Comparison of ENCODE assay signal across 18 mouse cellular contexts in the genomic region with DNA sequence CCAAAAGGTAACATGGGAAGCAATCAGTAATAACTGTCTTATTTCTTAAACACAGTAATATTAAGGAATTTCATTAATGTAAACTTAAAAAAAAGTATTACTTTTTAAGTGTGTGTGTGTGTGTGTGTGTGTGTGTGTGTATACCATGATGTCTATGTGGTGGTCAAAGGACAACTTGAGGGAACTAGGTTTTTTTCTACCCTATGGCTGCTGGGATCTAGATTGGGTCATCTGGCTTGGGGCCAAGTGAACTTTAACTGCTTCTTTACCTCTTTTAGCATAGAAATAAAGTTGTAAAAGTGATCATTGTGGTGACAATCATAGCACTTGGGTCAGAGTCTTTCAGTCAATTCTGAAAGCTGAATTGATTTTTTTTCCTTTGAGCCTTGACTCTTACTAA.
"Had no signal": no experiment of that assay in that cellular context is flagged by ENCODE, and none has a peak within 500 bp of the region (broad histone marks: within the 10 kb centered on the region; RNA-seq: fewer than 3 reads in every experiment).

No protein-coding gene starts in this region.

- H3K4me3 ChIP-seq: lung, embryonic 15.5 days; megakaryocyte, embryonic 14.5 days; midbrain, embryonic 13.5 days; midbrain, embryonic 15.5 days; neural tube, embryonic 12.5 days had no signal

- H3K27me3 ChIP-seq: lung, embryonic 15.5 days; megakaryocyte, embryonic 14.5 days; midbrain, embryonic 13.5 days; midbrain, embryonic 15.5 days; neural tube, embryonic 12.5 days had no signal

- DNase-seq: lung, adult 2 months; lung, postnatal 14 days; lung, postnatal 36 days; retina, postnatal 1 day; right cerebral cortex, adult 18-20 months; right cerebral cortex, postnatal 25 days; right cerebral cortex, postnatal 4 days; spleen, adult 18-20 months; thymus, adult 18-20 months; thymus, postnatal 14 days; thymus, postnatal 36 days had no signal

- H3K4me1 ChIP-seq: lung, embryonic 15.5 days; megakaryocyte, embryonic 14.5 days; midbrain, embryonic 13.5 days; midbrain, embryonic 15.5 days; neural tube, embryonic 12.5 days had no signal

- H3K4me2 ChIP-seq: lung, embryonic 15.5 days; midbrain, embryonic 13.5 days; midbrain, embryonic 15.5 days; neural tube, embryonic 12.5 days had no signal

- H3K9ac ChIP-seq: lung, embryonic 15.5 days; midbrain, embryonic 13.5 days; midbrain, embryonic 15.5 days; neural tube, embryonic 12.5 days had no signal

- ATAC-seq: lung, postnatal 0 days; midbrain, embryonic 13.5 days; midbrain, embryonic 15.5 days had no signal

- H3K9me3 ChIP-seq: lung, embryonic 15.5 days; megakaryocyte, embryonic 14.5 days; midbrain, embryonic 13.5 days; midbrain, embryonic 15.5 days; neural tube, embryonic 12.5 days had no signal

- H3K27ac ChIP-seq: lung, embryonic 15.5 days; macrophage; midbrain, embryonic 13.5 days; midbrain, embryonic 15.5 days; neural tube, embryonic 12.5 days had no signal
